In genomic region chr9:58281597-58281996, GRCm38 (mm10) we compare ENCODE assay signal across 7 mouse cellular contexts. TPM values are rescaled to one million over a fixed set of nuclear protein-coding genes. Genes with fewer than 3 reads are reported as not detected.
DNase-seq lines count a peak whose midpoint lies in the region; TF ChIP-seq lines count a peak whose summit lies in the region.

No protein-coding gene starts in this region.

- H3K4me3 ChIP-seq in layer of hippocampus, adult 2 months: no peak overlapping the region

- DNase-seq in layer of hippocampus, adult 2 months (ENCODE audit: low spot score in 2 of 2): peak in 1 of 2 experiments; percentile 34
- no peak for DNase-seq in layer of hippocampus, adult 11-12 months (ENCODE audit: low spot score)
- peak; percentile 74 for DNase-seq in ES-CJ7 (ENCODE audit: low read depth, low spot score)
- peak; percentile 69 for DNase-seq in adrenal gland, postnatal 14 days
- DNase-seq in induced T-regulatory cell, adult 2 months (ENCODE audit: low read depth): peak; percentile 83
- DNase-seq in thymus, postnatal 36 days: peak; percentile 35 to 41
- no peak for DNase-seq in layer of hippocampus, adult 9-11 months

- no peak overlapping the region for H3K27ac ChIP-seq in layer of hippocampus, adult 2 months

- peak; percentile 72 for TF ChIP-seq CTCF in layer of hippocampus, adult 2 months (conservative IDR thresholded peaks at IDR 0.05)

RNA-seq across cellular contexts. Expression of gene Stoml1, which starts 28.6 kb away (rescaled TPM):
- total RNA-seq in layer of hippocampus, adult 2 months (2021): 10 to 100 TPM; 78.6 to 78.7 TPM
- 13.4 and 18.8 TPM in 2 replicates for total RNA-seq in adrenal gland, postnatal 14 days (2021)

RNA-seq across cellular contexts. Expression of gene Loxl1, which starts 31.4 kb away (rescaled TPM):
- 1 to 10 TPM; 3.2 to 3.3 TPM for total RNA-seq in layer of hippocampus, adult 2 months (2021)
- 29.8 and 32.9 TPM in 2 replicates for total RNA-seq in adrenal gland, postnatal 14 days (2021)

RNA-seq across cellular contexts. Expression of gene Pml, which starts 32.0 kb away (rescaled TPM):
- 10 to 100 TPM; 11.9 to 14.2 TPM for total RNA-seq in layer of hippocampus, adult 2 months (2021)
- total RNA-seq in adrenal gland, postnatal 14 days (2021): 21.4 and 26.8 TPM in 2 replicates

Comparison
In these comparisons a context has a peak if more than half of its experiments do, and no peak if none do; other contexts are left out.
1. DNase-seq: peak in ES-CJ7 (single experiment), adrenal gland, postnatal 14 days (single experiment), induced T-regulatory cell, adult 2 months (single experiment) and thymus, postnatal 36 days (2 of 2); none in layer of hippocampus, adult 11-12 months (single experiment) and layer of hippocampus, adult 9-11 months (single experiment).